Mouse (Mus musculus): Measurements from ENCODE around the gene Fcmr. TPM values are rescaled to one million over a fixed set of nuclear protein-coding genes. Genes with fewer than 3 reads are reported as not detected.
A peak's percentile ranks its signal among the peaks of the same experiment; 100 is the strongest.

Gene Fcmr
- total RNA-seq, 1 experiment from 2014 or later, result 1.1 TPM

DNA sequence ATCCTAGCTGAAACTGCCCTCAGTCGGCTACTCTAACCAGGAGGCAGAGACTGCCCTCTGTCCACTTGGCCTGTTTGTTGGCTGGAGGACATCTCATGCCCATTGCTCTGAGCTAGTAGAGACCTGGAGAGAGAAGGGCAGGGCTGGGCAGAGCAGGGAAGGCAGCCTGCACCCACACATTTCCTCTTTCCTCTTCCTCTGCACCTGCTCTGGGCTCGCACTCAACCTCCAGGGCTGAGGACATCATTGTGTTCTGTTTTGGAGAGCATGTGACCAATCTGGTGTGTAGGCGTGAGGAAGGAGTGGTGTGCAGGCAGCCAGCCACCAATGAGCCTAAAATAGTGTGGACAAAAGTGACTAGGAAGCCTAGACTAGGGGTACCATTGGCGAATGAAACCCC is 1.2 kb upstream of the Fcmr start:
- no peak for DNase-seq

DNA sequence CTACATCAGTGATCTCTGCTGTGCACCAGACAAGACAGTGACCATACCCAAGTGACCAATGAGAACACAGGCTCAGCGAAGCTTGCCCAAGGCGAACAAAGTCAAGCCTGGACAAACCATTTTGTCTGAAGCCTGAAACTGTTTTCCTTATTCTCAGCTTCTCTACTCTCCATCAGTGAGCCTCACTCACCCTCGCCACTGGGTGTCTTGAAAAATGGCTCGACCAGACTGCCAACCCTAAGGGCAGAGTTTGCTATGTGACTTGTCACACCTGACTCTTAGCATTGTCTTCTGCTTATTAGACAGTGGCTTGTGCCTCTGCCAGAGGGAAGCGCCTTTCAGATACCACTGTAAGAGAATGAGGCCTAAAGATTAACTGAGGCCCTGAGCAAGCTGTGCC is 728 bp upstream of the Fcmr start:
- DNase-seq, result no peak

DNA sequence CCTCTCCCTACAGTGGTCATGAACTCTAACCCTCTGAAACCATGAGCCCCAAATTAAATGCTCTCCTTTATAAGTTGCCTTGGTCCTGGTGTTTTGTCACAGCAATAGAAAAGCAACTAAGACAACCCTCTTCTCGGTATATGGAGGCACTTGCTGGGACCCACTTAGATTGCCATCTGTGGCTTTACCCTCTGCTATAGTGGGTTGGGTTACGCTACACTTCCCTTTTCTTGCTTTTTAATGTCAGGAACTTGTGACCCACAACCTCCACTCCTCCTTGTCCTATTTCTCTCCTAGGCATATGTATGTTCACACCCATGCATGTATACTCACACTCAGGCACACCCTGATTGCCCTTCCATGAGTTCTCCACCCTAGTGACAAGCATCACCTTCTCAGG is 7.4 kb downstream of the Fcmr start:
- no peak for DNase-seq

GRCm38 (mm10) chr1:130875139-130875538 is 9.7 kb downstream of the Fcmr start:
- DNase-seq, result no peak

- no peak for DNase-seq
These were observed 10.4 kb downstream of the Fcmr start for GRCm38 (mm10) chr1:130875910-130876309.

DNA sequence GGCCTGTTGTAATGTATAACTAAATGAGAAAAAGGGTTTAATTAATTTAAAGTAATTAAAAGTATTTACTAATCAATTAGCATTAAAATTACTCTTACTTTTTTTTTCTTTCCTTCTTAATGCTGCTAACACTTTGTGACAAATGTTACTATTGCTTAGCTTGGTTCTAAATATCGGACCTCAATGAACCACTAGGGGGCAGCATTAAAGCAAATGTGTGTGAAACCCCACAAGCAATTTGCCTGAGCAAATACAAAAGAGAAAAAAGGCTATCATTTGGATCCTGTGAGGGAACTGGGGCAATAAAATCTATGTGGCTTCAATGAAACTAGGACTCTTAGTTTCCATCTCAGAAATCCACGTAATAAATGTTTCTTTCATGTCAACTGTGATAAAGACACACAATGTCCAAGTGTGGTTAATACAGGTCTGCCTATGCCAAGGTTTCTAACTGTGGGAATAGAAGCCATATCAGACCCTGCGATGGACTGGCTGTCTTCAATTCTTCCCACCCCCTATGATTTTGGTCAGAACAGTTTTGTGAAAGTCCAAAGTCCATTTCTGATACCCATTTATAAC is 11.6 kb downstream of the Fcmr start:
- peak; percentile 13 for DNase-seq

GRCm38 (mm10) chr1:130877889-130878614 is 12.6 kb downstream of the Fcmr start:
- peak; percentile 23 for DNase-seq

- no peak for DNase-seq
These were observed 14.5 kb downstream of the Fcmr start for GRCm38 (mm10) chr1:130879927-130880326.

DNA sequence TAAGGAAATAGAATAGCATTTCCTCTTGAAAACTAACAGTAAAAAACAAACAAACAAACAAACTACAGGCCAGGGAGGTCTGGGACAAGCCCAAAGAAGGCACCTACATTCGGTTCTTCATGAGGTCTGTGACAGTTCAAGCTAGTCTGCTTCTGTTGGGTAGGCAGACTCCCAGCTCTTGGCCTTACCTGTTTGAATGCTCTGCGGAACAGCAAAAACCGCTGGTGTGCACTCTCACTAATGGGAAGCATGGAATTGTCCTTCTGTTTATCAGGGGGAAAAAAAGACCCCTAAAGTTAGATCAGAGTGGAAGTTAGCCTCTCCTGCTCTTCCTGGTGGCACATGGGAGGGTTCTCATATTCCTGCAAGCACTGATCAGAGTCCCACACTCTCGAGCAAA is 17.7 kb downstream of the Fcmr start:
- DNase-seq, result no peak

DNA sequence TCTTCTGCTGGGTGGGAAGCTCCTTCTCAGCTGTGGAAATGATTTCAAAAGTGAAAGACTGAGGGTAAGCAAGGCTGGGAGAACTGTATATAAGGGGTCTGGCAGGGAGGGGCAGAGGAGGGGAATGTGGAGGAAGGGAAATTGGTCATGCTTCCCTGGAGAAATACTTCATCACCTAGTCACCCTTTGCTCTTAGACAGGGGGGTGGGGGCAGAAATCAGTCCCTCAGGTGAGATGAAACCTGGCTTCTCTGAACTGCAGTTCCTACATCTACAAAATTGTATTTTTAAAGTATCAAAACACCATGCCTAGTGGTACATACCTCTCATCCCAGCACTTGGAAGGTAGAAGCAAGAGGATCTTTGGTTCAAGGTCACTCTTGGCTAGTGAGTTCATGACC is 21.9 kb downstream of the Fcmr start, which contains the start of gene Il24:
Gene Il24, minus strand, starts transcription at position 101 of the 400 bp plus-strand sequence.
- DNase-seq, result no peak

GRCm38 (mm10) chr1:130892446-130892845 is 27.0 kb downstream of the Fcmr start:
- peak; percentile 41 for DNase-seq

- DNase-seq, result no peak
These were observed 28.0 kb downstream of the Fcmr start for GRCm38 (mm10) chr1:130893329-130894040.

GRCm38 (mm10) chr1:130894468-130894867 is 29.0 kb downstream of the Fcmr start:
- no peak for DNase-seq

- no peak for DNase-seq
These were observed 37.0 kb downstream of the Fcmr start for GRCm38 (mm10) chr1:130902505-130902904.

GRCm38 (mm10) chr1:130911401-130912010 is 46.0 kb downstream of the Fcmr start, which contains the start of gene Il20:
Gene Il20 (minus strand): TSS chr1:130911451.
- no peak for DNase-seq

GRCm38 (mm10) chr1:130918323-130918980 is 53.0 kb downstream of the Fcmr start:
- DNase-seq, result no peak

- DNase-seq, result no peak
These were observed 61.0 kb downstream of the Fcmr start for GRCm38 (mm10) chr1:130926484-130926883.

Other genes starting within 250 kb of the Fcmr start
- not detected in 2 replicates for gene Zp3r, start 236.0 kb upstream of the Fcmr start, total RNA-seq (2021)
- gene C4bp, start 204.0 kb upstream of the Fcmr start, total RNA-seq (2021), result 3.8 TPM in 1 of 2 replicates, not detected in the other
- gene Gm29427, start 149.9 kb upstream of the Fcmr start, total RNA-seq (2021), result 0.21 TPM in 1 of 2 replicates, not detected in the other
- 8.7 and 9.9 TPM in 2 replicates for gene Yod1, start 148.3 kb upstream of the Fcmr start, total RNA-seq (2021)
- gene Pfkfb2, start 136.4 kb upstream of the Fcmr start, total RNA-seq (2021), result 29.3 and 34.7 TPM in 2 replicates
- gene AA986860, start 133.7 kb upstream of the Fcmr start, total RNA-seq (2021), result 2.5 and 3.4 TPM in 2 replicates
- not detected in 2 replicates for gene Fcamr, start 64.8 kb upstream of the Fcmr start, total RNA-seq (2021)
- gene Pigr, start 39.0 kb upstream of the Fcmr start, total RNA-seq (2021), result 2.6 TPM in 1 of 2 replicates, not detected in the other
- not detected in 2 replicates for gene Il24, start 21.8 kb downstream of the Fcmr start, total RNA-seq (2021)
- gene Il20, start 45.8 kb downstream of the Fcmr start, total RNA-seq (2021), result not detected in 2 replicates
- not detected in 2 replicates for gene Il19, start 74.4 kb downstream of the Fcmr start, total RNA-seq (2021)
- gene Il10, start 154.2 kb downstream of the Fcmr start, total RNA-seq (2021), result not detected in 2 replicates
- gene Mapkapk2, start 232.2 kb downstream of the Fcmr start, total RNA-seq (2021), result 134 and 159 TPM in 2 replicates

Data from adrenal gland, postnatal 25 days (tissue).